Mouse (Mus musculus): Measurements from ENCODE around the gene Slc7a1. TPM values are rescaled to one million over a fixed set of nuclear protein-coding genes. Genes with fewer than 3 reads are reported as not detected.

Gene Slc7a1
- total and polyA plus RNA-seq, 3 experiments: 64.1 to 133 (median 80.9) TPM

DNA sequence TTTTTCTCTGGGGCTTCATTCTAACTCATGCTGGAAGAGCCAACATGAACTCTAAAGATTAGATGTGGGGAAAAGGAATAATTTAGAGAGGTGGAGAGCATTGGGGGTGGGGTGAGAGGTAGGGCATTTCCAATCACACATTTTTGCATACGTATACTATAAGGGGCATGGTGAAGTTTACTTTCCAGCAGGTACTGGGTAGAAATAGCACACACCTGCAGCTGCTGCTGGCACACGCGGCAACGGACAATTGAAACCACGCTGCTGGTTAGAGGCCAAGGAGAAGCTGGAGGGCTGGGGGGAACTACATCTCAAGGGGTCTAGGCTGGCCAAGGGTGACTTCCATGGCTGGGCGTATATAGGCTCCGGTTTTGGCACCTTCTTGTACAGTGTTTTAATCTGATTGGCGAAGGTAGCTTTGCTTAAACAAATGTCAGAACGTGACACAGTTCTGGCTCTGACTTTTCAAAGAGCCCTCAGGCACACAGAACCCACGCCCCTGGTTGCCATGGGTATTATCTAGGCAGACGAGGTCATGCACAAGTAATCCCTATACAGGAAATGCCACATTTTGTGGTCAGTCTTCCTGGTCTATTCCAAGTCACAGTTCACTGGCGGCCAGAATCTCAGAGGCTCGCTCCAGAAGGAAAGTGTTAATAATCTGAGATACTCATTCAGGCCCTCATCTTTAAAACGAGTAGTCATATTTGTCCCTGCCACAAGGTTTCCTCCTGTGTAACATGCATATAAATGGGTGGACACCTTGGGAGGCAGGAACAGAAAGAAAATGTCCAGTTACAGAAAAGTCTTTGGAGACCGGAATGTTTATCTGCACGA is 38.6 kb downstream of the Slc7a1 start (continued):
- TF ChIP-seq TAL1 (IDR thresholded peaks at IDR 0.05; ENCODE audit: low read length) (no peak), HCFC1 (IDR thresholded peaks at IDR 0.05; ENCODE audit: low read depth, low read length) (no peak), MEF2A (IDR thresholded peaks at IDR 0.05; ENCODE audit: extremely low read depth, insufficient replicate concordance, low read depth, low read length, poor library complexity, severe bottlenecking) (no peak)

DNA sequence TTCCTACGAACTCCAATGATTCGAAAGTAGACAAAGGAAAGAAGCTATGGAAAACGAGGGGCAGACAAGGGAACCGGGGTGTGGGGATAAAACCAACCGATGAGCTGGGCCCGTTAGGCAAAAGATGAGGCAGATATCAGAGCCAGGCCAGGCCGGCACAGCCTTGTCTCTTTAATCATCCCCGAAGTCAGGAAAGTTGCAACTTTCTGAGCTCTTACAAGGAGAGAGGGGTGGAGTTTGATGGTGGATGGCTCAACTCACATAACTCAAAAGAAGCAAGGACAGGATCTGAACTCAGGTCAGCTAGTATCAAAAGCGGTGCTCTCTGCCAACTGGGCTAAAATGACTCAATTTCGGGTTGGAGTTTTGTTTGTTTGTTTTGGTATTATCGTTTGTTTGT is 40.6 kb downstream of the Slc7a1 start:
- no peak for TF ChIP-seq ZNF384 (IDR thresholded peaks at IDR 0.05; ENCODE audit: low read depth, low read length)
- no peak for TF ChIP-seq POLR2AphosphoS5 (IDR thresholded peaks at IDR 0.05; ENCODE audit: borderline replicate concordance, low read depth, low read length)
- TF ChIP-seq USF1 (IDR thresholded peaks at IDR 0.05; ENCODE audit: low read depth, low read length): no peak
- no peak for TF ChIP-seq RAD21 (IDR thresholded peaks at IDR 0.05; ENCODE audit: low read depth, low read length)
- TF ChIP-seq JUND (IDR thresholded peaks at IDR 0.05; ENCODE audit: low read depth, low read length): no peak
- no peak for TF ChIP-seq NELFE (IDR thresholded peaks at IDR 0.05; ENCODE audit: low read depth, low read length)
- no peak for TF ChIP-seq ZC3H11A (IDR thresholded peaks at IDR 0.05; ENCODE audit: low read depth, low read length)
- no peak for TF ChIP-seq ELF1 (IDR thresholded peaks at IDR 0.05; ENCODE audit: low read depth, low read length)
- no peak for TF ChIP-seq EP300 (IDR thresholded peaks at IDR 0.05; ENCODE audit: low read depth in 1 of 2, low read length in 2 of 2)
- TF ChIP-seq ZMIZ1 (IDR thresholded peaks at IDR 0.05; ENCODE audit: low read depth, low read length): no peak
- no peak for TF ChIP-seq BHLHE40 (IDR thresholded peaks at IDR 0.05; ENCODE audit: borderline replicate concordance, low read depth, low read length)
- no peak for TF ChIP-seq HCFC1 (IDR thresholded peaks at IDR 0.05; ENCODE audit: low read depth, low read length)
- TF ChIP-seq GABPA (IDR thresholded peaks at IDR 0.05; ENCODE audit: low read depth, low read length): no peak
- no peak for TF ChIP-seq GATA1 (IDR thresholded peaks at IDR 0.05; ENCODE audit: low read depth, low read length)
- TF ChIP-seq NRF1 (IDR thresholded peaks at IDR 0.05; ENCODE audit: insufficient read depth, low read depth, low read length, poor library complexity, severe bottlenecking): no peak
- TF ChIP-seq TAL1 (IDR thresholded peaks at IDR 0.05; ENCODE audit: low read length): no peak
- no peak for TF ChIP-seq ETS1 (IDR thresholded peaks at IDR 0.05; ENCODE audit: low read depth, low read length)
- no peak for TF ChIP-seq MXI1 (IDR thresholded peaks at IDR 0.05; ENCODE audit: low read depth, low read length)
- Histone ChIP-seq H3K9ac (ENCODE audit: control insufficient read depth, low read depth, low read length, poor library complexity, severe bottlenecking) (no peak overlapping the region), H3K4me3 (ENCODE audit: control insufficient read depth in 1 of 2, insufficient read depth in 1 of 2, low read depth in 2 of 2, low read length in 2 of 2) (no peak overlapping the region), H3K79me2 (ENCODE audit: control insufficient read depth, insufficient read depth, low read length, poor library complexity) (peaks cover 36% of the 10 kb centered on the region), H3K36me3 (ENCODE audit: control insufficient read depth in 1 of 2, insufficient read depth in 2 of 2, low read length in 2 of 2) (peaks cover 25 to 63% of the 10 kb centered on the region in 2 experiments), H3K27ac (ENCODE audit: control insufficient read depth, low read depth, low read length) (no peak overlapping the region), H3K27me3 (ENCODE audit: control insufficient read depth in 1 of 2, insufficient read depth in 2 of 2, low read length in 2 of 2) (no peaks in the 10 kb centered on the region), H3K4me1 (ENCODE audit: control insufficient read depth in 1 of 2, insufficient read depth in 2 of 2, low read length in 2 of 2) (peaks cover 0 to 23% of the 10 kb centered on the region in 2 experiments), H3K9me3 (replicated peaks; ENCODE audit: insufficient read depth, low read length) (no peaks in the 10 kb centered on the region)
- DNase-seq (ENCODE audit: low read depth, low spot score): no peak

Data from MEL (cell line).